Mouse (Mus musculus) embryonic facial prominence, embryonic 15.5 days (tissue): ENCODE results near the gene Haus8. TPM values are rescaled to one million over a fixed set of nuclear protein-coding genes. Genes with fewer than 3 reads are reported as not detected.
"Not testable (repeated sequence)": the region's sequence is repeated elsewhere in the genome, so short reads cannot be mapped to it uniquely, and the experiment has no call there.

Experiments
- ATAC-seq: fragments of 200-750 bp; cut with Nextera tagmentation; 2 replicates; pipeline ENCODE4 v1.8.0; 2017; ENCODE audit warnings: low read depth, moderate TSS enrichment; ENCODE audit not compliant: insufficient number of reproducible peaks, low FRiP score, low TSS enrichment
- H3K27ac ChIP-seq: fragments of 300-500 bp; sonication (generic); replicated peaks from 2 replicates; pipeline ENCODE4 v1.5.1; 2015; ENCODE audit warnings: mild to moderate bottlenecking, inconsistent platforms
- H3K27me3 ChIP-seq: fragments of 300-500 bp; sonication (generic); 2 replicates; pipeline ENCODE4 v1.6.1; 2015; ENCODE audit warnings: inconsistent platforms
- H3K36me3 ChIP-seq: fragments of 300-500 bp; sonication (generic); 2 replicates; pipeline ENCODE4 v1.6.1; 2015; ENCODE audit warnings: mild to moderate bottlenecking, inconsistent platforms
- H3K4me1 ChIP-seq: fragments of 300-500 bp; sonication (generic); 2 replicates; pipeline ENCODE4 v1.6.1; 2015; ENCODE audit warnings: inconsistent platforms
- H3K4me2 ChIP-seq: fragments of 300-500 bp; sonication (generic); replicated peaks from 2 replicates; pipeline ENCODE4 v1.6.1; 2015; ENCODE audit warnings: mild to moderate bottlenecking, inconsistent platforms
- H3K4me3 ChIP-seq: fragments of 300-500 bp; sonication (generic); replicated peaks from 2 replicates; pipeline ENCODE4 v1.5.1; 2015; ENCODE audit warnings: mild to moderate bottlenecking, inconsistent platforms
- H3K9ac ChIP-seq: fragments of 300-500 bp; sonication (generic); 2 replicates; pipeline ENCODE4 v1.6.1; 2015; ENCODE audit warnings: inconsistent platforms
- H3K9me3 ChIP-seq: fragments of 300-500 bp; sonication (generic); replicated peaks from 2 replicates; pipeline ENCODE4 v1.6.1; 2016; ENCODE audit warnings: inconsistent platforms
- WGBS: fragments of 180-500 bp; shearing (Covaris S2); methylation state at CpG from one replicate; pipeline ENCODE4 v1.1.7; 2015; 5-methylcytosine and 5-hydroxymethylcytosine counted together
- polyA plus RNA-seq: library from polyadenylated mRNA; unstranded; fragments of >200 nt; fragmentation: Nextera tagmentation; extraction: Ambion mirVana; gene quantifications from 2 replicates; pipeline ENCODE4 v1.2.1, GENCODE M21; 2015

The Haus8 gene
- polyA plus RNA-seq, 1 experiment from 2014 or later: 48.6 TPM

DNA sequence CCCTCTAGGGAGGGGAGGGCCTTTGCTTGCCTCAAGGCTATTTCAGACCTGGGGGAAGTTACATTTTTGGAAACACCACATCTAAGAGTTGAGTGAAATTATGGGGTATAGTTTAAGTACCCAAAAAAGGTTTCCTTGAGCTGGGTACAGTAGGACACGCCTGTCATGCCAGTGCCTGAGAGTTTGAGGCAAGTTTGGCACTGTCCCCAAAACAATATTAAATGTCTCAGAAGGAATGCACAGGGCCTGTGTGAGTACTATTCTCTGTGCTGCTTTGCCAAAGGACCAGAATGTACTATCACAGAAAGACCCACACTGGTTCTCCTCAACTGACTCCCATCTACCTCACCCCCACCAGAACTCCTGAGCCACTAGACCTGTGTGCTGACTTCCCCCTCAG lies 30.9 kb upstream of the Haus8 start:
- Histone ChIP-seq H3K27me3 (no peaks in the 10 kb centered on the region), H3K36me3 (peaks cover 25% of the 10 kb centered on the region), H3K27ac (no peak overlapping the region), H3K9ac (no peak overlapping the region), H3K4me3 (no peak overlapping the region), H3K4me1 (0 out of 2 replicates have a peak, but pooled peaks cover 5% of the 10 kb centered on the region), H3K4me2 (no peak overlapping the region), H3K9me3 (no peaks in the 10 kb centered on the region; the same call in 1 of the 2 replicates)
- peak; percentile 52 for ATAC-seq
- 72% methylated on average over 1 of the region's 1 CpGs for WGBS

DNA sequence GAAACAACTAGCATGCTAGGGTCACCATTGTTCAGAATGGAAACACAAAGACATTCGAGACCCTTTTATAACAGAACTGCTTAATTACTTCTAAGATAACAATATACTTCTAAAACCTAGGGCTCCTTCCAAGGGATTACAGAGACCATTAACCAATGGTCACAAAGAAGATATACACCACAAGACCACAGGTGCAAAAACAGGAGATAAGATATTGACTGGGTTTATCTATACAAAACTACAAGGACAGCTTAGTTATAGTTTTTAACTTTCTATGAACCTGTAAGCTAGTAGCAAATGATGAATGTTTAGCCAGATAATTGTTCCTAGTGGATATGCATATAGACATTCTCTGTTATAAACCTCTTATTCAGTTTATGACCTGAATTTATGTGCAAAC lies 30.1 kb upstream of the Haus8 start:
- no peak for ATAC-seq
- 93% methylated on average over 1 of the region's 1 CpGs for whole genome bisulfite sequencing
- no peak overlapping the region for H3K4me3 ChIP-seq
- H3K9me3 ChIP-seq: no peaks in the 10 kb centered on the region; the same call in 1 of the 2 replicates
- H3K4me2 ChIP-seq: no peak overlapping the region
- H3K27me3 ChIP-seq: no peaks in the 10 kb centered on the region
- no peak overlapping the region for H3K9ac ChIP-seq
- 0 out of 2 replicates have a peak, but pooled peaks cover 5% of the 10 kb centered on the region for H3K4me1 ChIP-seq
- H3K36me3 ChIP-seq: peaks cover 33% of the 10 kb centered on the region
- H3K27ac ChIP-seq: no peak overlapping the region

DNA sequence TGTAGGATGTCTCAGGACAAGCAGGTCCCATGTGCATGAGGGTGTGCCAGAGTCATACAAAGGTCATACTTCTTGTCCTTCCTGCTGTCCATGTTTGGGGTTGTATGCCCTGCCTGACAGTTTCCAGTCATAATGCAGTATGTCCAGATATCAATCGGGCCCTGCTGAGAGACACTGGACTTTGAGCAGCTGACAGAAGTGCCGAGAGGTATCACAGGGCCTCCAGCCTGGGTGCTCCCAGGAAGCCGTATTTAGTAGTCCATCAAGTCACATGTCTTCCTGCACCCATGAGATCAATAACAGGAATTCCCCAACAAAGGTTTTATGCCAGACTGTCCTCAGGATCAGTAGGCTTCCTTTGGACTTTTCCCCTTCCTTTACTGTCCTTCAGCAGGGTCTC lies 27.0 kb upstream of the Haus8 start:
- Histone ChIP-seq H3K27me3 (no peaks in the 10 kb centered on the region), H3K4me3 (no peak overlapping the region), H3K4me1 (0 out of 2 replicates have a peak, but pooled peaks cover 5% of the 10 kb centered on the region), H3K9ac (no peak overlapping the region), H3K4me2 (no peak overlapping the region), H3K9me3 (no peaks in the 10 kb centered on the region; the same call in 1 of the 2 replicates), H3K36me3 (peaks cover 56% of the 10 kb centered on the region), H3K27ac (no peak overlapping the region)
- ATAC-seq: no peak
- WGBS: 93% methylated on average over 3 of the region's 3 CpGs

DNA sequence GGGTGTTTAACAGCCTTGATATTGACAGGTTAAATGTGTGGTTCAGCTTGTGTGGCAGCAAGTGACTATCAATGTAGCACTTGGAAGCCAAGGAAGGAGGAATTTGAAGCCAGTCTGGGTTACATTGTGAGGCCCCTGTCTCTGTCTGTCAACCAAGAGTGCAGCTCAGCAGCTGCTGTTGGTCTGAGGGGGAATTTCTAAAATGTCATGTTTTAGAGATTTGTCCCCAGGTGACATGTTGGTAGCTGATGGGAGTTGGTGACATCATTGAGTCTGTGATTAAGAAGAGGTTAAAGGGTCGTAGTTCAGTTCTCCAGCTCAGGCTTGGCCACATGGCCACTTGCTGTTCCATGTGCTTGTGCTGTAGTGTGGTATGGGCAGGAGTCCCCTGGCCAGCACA lies 24.7 kb upstream of the Haus8 start:
- Histone ChIP-seq H3K4me1 (no peaks in the 10 kb centered on the region), H3K27me3 (no peaks in the 10 kb centered on the region), H3K36me3 (peaks cover 46% of the 10 kb centered on the region), H3K4me2 (no peak overlapping the region), H3K9me3 (no peaks in the 10 kb centered on the region; the same call in 1 of the 2 replicates), H3K27ac (no peak overlapping the region), H3K9ac (no peak overlapping the region), H3K4me3 (no peak overlapping the region)
- whole genome bisulfite sequencing: 89% methylated on average over 1 of the region's 1 CpGs
- no peak for ATAC-seq

DNA sequence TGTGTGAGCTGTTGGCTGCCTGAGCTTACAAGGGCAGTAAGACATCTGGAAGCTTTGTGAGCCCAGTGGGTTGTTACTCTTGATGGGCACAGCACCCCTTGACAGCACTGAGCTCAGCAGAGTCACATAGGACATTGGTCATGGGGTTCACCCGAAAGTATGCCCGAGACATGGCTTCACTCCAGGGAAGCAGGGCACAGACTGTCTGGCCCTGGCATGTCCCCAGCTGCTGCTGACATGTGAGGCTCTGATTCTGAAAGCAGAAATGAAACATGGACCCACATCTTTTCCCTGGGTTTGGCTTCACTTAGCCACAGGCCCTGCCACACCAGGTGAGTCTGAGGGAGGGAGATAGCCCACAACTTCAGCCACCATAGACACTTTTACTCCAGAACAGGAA lies 24.1 kb upstream of the Haus8 start:
- no peak overlapping the region for H3K4me2 ChIP-seq
- no peak for ATAC-seq
- no peaks in the 10 kb centered on the region for H3K27me3 ChIP-seq
- 89% methylated on average over 2 of the region's 2 CpGs for WGBS
- no peaks in the 10 kb centered on the region for H3K4me1 ChIP-seq
- no peak overlapping the region for H3K9ac ChIP-seq
- no peaks in the 10 kb centered on the region for H3K9me3 ChIP-seq
- H3K36me3 ChIP-seq: peaks cover 42% of the 10 kb centered on the region
- H3K4me3 ChIP-seq: no peak overlapping the region
- no peak overlapping the region for H3K27ac ChIP-seq

DNA sequence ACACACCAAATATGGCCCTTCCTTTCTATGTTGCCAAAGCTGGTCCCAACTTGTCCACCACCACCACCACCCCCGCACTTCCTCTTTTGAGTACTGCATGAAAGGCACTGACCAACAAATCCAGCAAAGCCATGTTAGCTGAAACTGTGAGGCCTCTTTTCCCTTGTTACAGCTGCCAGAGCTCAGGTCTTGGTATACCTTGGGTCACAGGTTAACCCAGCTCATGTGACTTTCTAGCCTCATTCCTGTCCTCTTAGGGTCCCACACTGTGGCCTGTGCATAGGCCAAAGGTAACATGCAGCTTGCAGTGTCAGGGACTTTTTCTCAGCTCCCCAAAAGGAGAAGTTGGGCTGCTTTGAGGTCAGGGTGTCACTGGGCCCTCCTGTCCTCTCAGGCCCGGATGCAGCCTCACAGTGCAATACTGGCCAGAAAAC lies 23.5 kb upstream of the Haus8 start:
- Histone ChIP-seq H3K36me3 (peaks cover 46% of the 10 kb centered on the region), H3K4me2 (no peak overlapping the region), H3K9ac (no peak overlapping the region), H3K9me3 (no peaks in the 10 kb centered on the region), H3K4me1 (no peaks in the 10 kb centered on the region), H3K4me3 (no peak overlapping the region), H3K27ac (no peak overlapping the region), H3K27me3 (no peaks in the 10 kb centered on the region)
- no peak for ATAC-seq
- 87% methylated on average over 2 of the region's 2 CpGs for WGBS

DNA sequence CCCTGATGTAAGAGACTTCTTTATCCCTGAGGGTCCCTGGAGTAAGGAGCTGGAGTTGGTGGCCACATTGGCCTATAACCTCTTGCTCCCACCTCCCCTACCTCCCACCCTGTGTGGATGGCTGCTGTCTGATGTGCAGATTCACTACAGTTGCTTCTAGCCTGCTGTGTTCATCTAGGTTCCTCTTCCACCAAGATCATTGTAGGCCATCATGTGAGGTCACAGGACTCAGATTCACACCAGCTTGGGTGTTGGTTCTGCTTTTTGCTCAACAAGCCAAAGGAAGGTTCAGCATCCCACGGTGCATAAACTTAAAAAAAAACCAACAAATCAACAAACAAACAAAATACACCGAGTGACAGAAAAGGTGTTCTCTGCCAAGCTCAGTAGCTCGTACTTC lies 21.2 kb upstream of the Haus8 start:
- H3K9ac ChIP-seq, H3K9me3 ChIP-seq, ATAC-seq, H3K4me3 ChIP-seq, H3K27me3 ChIP-seq, H3K4me2 ChIP-seq, H3K4me1 ChIP-seq, H3K27ac ChIP-seq: not testable (repeated sequence)
- H3K36me3 ChIP-seq: peaks cover 56% of the 10 kb centered on the region
- 88% methylated on average over 3 of the region's 3 CpGs for WGBS

DNA sequence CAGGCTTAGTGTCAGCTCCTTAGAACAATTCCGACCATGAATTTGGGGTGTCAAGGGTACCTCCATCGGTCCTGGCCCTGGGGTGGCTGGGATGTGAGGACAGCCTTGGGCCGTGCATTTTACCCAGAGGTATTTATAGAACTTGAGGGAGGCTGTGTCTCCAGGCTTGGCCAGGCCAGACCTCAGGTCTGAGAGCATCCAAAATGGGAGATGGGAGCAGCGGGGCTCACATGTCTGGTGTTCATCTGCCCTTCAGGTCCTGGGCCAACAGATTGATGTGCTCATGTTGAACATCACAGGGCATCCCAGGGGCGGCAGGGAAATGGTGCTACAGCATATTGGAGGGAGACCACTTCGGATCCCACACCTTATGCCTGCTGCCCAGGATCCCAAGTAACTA lies 18.6 kb upstream of the Haus8 start:
- H3K9me3 ChIP-seq: no peaks in the 10 kb centered on the region
- H3K4me3 ChIP-seq: no peak overlapping the region
- no peak overlapping the region for H3K4me2 ChIP-seq
- no peak overlapping the region for H3K27ac ChIP-seq
- ATAC-seq: no peak
- H3K9ac ChIP-seq: no peak overlapping the region
- 94% methylated on average over 6 of the region's 6 CpGs for WGBS
- peaks cover 34% of the 10 kb centered on the region for H3K36me3 ChIP-seq
- no peaks in the 10 kb centered on the region for H3K4me1 ChIP-seq
- H3K27me3 ChIP-seq: no peaks in the 10 kb centered on the region

DNA sequence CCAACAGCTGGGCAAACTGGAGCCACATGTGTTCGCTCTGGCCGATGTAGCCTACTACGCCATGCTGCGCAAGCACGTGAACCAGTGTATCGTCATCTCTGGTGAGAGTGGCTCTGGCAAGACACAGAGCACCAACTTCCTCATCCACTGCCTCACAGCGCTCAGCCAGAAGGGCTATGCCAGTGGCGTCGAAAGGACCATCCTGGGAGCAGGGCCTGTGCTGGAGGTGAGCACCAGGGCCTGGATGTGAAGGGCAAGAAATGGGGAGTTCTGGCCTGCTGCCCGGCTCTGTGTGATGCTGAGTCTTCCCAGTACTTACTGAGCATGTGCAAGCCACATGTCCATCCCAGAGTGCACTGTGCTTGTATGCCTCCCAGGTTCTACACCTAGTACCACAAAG lies 18.2 kb upstream of the Haus8 start:
- H3K36me3 ChIP-seq: peaks cover 32% of the 10 kb centered on the region

DNA sequence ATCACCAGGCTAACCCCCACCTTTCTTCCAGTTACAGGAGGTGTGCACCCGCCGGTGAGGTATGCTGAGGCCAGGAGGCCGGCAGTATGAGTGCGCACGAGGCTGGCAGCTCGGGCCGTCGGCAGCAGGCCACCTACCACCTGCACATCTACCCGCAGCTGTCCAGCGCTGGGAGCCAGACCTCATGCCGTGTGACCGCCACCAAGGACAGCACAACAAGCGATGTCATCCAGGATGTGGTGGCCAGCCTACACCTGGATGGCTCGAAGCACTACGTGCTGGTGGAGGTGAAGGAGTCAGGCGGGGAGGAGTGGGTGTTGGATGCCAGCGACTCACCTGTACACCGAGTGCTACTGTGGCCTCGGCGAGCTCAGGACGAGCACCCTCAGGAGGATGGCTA lies 17.5 kb upstream of the Haus8 start:
- H3K9me3 ChIP-seq: no peaks in the 10 kb centered on the region
- ATAC-seq: no peak
- H3K27ac ChIP-seq: no peak overlapping the region
- no peak overlapping the region for H3K4me2 ChIP-seq
- no peak overlapping the region for H3K9ac ChIP-seq
- H3K4me3 ChIP-seq: no peak overlapping the region
- no peaks in the 10 kb centered on the region for H3K4me1 ChIP-seq
- 93% methylated on average over 21 of the region's 21 CpGs for whole genome bisulfite sequencing
- H3K36me3 ChIP-seq: peaks cover 31% of the 10 kb centered on the region
- no peaks in the 10 kb centered on the region for H3K27me3 ChIP-seq

More for the DNA sequence above, 18.2 kb upstream of the Haus8 start:
- WGBS: 92% methylated on average over 10 of the region's 10 CpGs
- no peak overlapping the region for H3K27ac ChIP-seq
- H3K9ac ChIP-seq: no peak overlapping the region
- ATAC-seq: no peak
- no peak overlapping the region for H3K4me2 ChIP-seq
- H3K4me1 ChIP-seq: no peaks in the 10 kb centered on the region
- no peaks in the 10 kb centered on the region for H3K9me3 ChIP-seq
- H3K27me3 ChIP-seq: no peaks in the 10 kb centered on the region
- H3K4me3 ChIP-seq: no peak overlapping the region

DNA sequence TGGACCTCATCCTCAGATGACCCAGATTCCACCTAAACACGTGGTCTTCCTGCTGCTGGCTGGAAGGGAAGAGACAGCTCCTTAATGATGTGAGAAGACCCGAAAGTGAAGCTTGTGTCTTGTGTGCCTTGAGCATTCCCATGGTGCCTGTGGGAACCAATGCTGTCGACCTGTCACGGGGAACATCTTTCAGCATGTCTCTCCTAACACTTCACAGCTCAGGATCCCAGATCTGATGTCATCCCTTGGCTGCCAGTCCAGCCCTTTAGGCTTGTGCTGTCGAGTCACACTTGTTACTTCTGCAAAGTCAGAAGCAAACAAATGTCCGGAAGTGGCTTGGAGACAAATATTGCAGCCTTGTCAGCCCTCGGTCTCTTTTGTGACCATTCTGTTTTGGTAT lies 16.4 kb upstream of the Haus8 start:
- Histone ChIP-seq H3K9ac (no peak overlapping the region), H3K4me2 (no peak overlapping the region), H3K27me3 (no peaks in the 10 kb centered on the region), H3K4me1 (no peaks in the 10 kb centered on the region), H3K9me3 (no peaks in the 10 kb centered on the region), H3K4me3 (no peak overlapping the region), H3K27ac (no peak overlapping the region), H3K36me3 (peaks cover 25% of the 10 kb centered on the region)
- 75% methylated on average over 7 of the region's 7 CpGs for WGBS
- no peak for ATAC-seq

DNA sequence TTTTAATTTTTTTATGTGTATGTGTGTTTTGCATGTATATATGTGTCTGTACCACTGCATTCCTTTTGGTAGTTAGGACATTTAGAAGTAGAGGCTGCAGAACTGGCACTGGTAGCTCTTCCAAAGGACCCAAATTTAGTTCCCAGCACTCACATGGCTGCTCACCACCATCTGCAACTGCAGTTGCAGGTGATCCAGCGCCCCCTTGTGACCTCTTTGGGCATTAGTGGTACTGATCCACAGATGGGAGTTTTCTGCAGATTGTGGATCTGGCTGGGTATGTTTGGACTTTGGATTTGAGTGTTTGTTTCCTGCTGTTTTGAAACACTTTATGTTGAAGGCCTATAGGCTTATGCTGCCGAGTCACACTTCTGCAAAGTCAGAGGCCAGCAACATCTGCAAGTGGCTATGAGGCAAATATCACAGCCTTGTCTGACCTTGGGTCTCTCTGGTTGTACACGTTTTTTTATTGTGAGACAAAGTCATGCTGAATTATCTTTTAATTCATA lies 15.8 kb upstream of the Haus8 start:
- Histone ChIP-seq H3K36me3 (peaks cover 25% of the 10 kb centered on the region), H3K27me3 (no peaks in the 10 kb centered on the region), H3K9ac (no peak overlapping the region), H3K4me1 (no peaks in the 10 kb centered on the region), H3K27ac (no peak overlapping the region), H3K4me2 (no peak overlapping the region), H3K4me3 (no peak overlapping the region), H3K9me3 (no peaks in the 10 kb centered on the region)
- ATAC-seq: no peak
- WGBS: 54% methylated on average over 3 of the region's 3 CpGs
